Mouse (Mus musculus): Measurements from ENCODE around the gene Taf3.

Gene Taf3

GRCm38 (mm10) chr2:10010263-10010909 is 38.0 kb downstream of the Taf3 start:
- DNase-seq (ENCODE audit: low spot score) = peak; percentile 43

GRCm38 (mm10) chr2:10009671-10010254 is 38.6 kb downstream of the Taf3 start:
- DNase-seq (ENCODE audit: low spot score) = no peak

GRCm38 (mm10) chr2:10008593-10008992 is 39.8 kb downstream of the Taf3 start:
- DNase-seq (ENCODE audit: low spot score) = no peak

GRCm38 (mm10) chr2:10004960-10005621 is 43.3 kb downstream of the Taf3 start:
- no peak for DNase-seq (ENCODE audit: low spot score)

GRCm38 (mm10) chr2:10003358-10003757 is 45.0 kb downstream of the Taf3 start:
- no peak for DNase-seq (ENCODE audit: low spot score)

GRCm38 (mm10) chr2:10001591-10001990 is 46.8 kb downstream of the Taf3 start:
- DNase-seq (ENCODE audit: low spot score) = no peak

GRCm38 (mm10) chr2:9997535-9997934 is 50.9 kb downstream of the Taf3 start:
- peak; percentile 64 for DNase-seq (ENCODE audit: low spot score)

GRCm38 (mm10) chr2:9996111-9996510 is 52.3 kb downstream of the Taf3 start:
- no peak for DNase-seq (ENCODE audit: low spot score)

- DNase-seq (ENCODE audit: low spot score) = no peak
These were observed 57.6 kb downstream of the Taf3 start for GRCm38 (mm10) chr2:9990690-9991229.

GRCm38 (mm10) chr2:9989649-9990547 is 58.5 kb downstream of the Taf3 start:
- DNase-seq (ENCODE audit: low spot score) = no peak

- DNase-seq (ENCODE audit: low spot score) = no peak
These were observed 60.1 kb downstream of the Taf3 start for GRCm38 (mm10) chr2:9988290-9988689.

GRCm38 (mm10) chr2:9985979-9986447 is 62.4 kb downstream of the Taf3 start:
- peak; percentile 25 for DNase-seq (ENCODE audit: low spot score)

GRCm38 (mm10) chr2:9982446-9982845 is 66.0 kb downstream of the Taf3 start:
- no peak for DNase-seq (ENCODE audit: low spot score)

- no peak for DNase-seq (ENCODE audit: low spot score)
These were observed 76.5 kb downstream of the Taf3 start for GRCm38 (mm10) chr2:9971927-9972326.

- no peak for DNase-seq (ENCODE audit: low spot score)
These were observed 77.8 kb downstream of the Taf3 start for GRCm38 (mm10) chr2:9970579-9970978.

GRCm38 (mm10) chr2:9970178-9970577 is 78.2 kb downstream of the Taf3 start:
- no peak for DNase-seq (ENCODE audit: low spot score)

GRCm38 (mm10) chr2:9969734-9970133 is 78.7 kb downstream of the Taf3 start:
- no peak for DNase-seq (ENCODE audit: low spot score)

- DNase-seq (ENCODE audit: low spot score) = no peak
These were observed 81.8 kb downstream of the Taf3 start for GRCm38 (mm10) chr2:9966634-9967033.

- no peak for DNase-seq (ENCODE audit: low spot score)
These were observed 82.8 kb downstream of the Taf3 start for GRCm38 (mm10) chr2:9965608-9966007.

GRCm38 (mm10) chr2:9962871-9963270 is 85.5 kb downstream of the Taf3 start:
- DNase-seq (ENCODE audit: low spot score) = no peak

- no peak for DNase-seq (ENCODE audit: low spot score)
These were observed 86.7 kb downstream of the Taf3 start for GRCm38 (mm10) chr2:9961708-9962107.

- no peak for DNase-seq (ENCODE audit: low spot score)
These were observed 90.4 kb downstream of the Taf3 start for GRCm38 (mm10) chr2:9958011-9958410.
